Mouse (Mus musculus) limb, embryonic 15.5 days (tissue): ENCODE results near the gene Csnk2b. TPM values are rescaled to one million over a fixed set of nuclear protein-coding genes. Genes with fewer than 3 reads are reported as not detected.
A peak's percentile ranks its signal among the peaks of the same experiment; 100 is the strongest.

Source experiments
- ATAC-seq: fragments of 200-750 bp; cut with Nextera tagmentation; 2 replicates; pipeline ENCODE4 v1.8.0; 2017; ENCODE audit warnings: low read depth, moderate TSS enrichment; ENCODE audit not compliant: insufficient number of reproducible peaks, low FRiP score, low TSS enrichment
- H3K27ac ChIP-seq: fragments of 300-500 bp; sonication (generic); 2 replicates; pipeline ENCODE4 v1.5.1; 2015; ENCODE audit warnings: moderate library complexity, mild to moderate bottlenecking, inconsistent platforms
- H3K27me3 ChIP-seq: fragments of 300-500 bp; sonication (generic); 2 replicates; pipeline ENCODE4 v1.6.1; 2015; ENCODE audit warnings: inconsistent platforms
- H3K36me3 ChIP-seq: fragments of 300-500 bp; sonication (generic); 2 replicates; pipeline ENCODE4 v1.6.1; 2015; ENCODE audit warnings: inconsistent platforms
- H3K4me1 ChIP-seq: fragments of 300-500 bp; sonication (generic); 2 replicates; pipeline ENCODE4 v1.6.1; 2015; ENCODE audit warnings: inconsistent platforms
- H3K4me2 ChIP-seq: fragments of 300-500 bp; sonication (generic); 2 replicates; pipeline ENCODE4 v1.6.1; 2015; ENCODE audit warnings: mild to moderate bottlenecking, inconsistent platforms
- H3K4me3 ChIP-seq: fragments of 300-500 bp; sonication (generic); 2 replicates; pipeline ENCODE4 v1.5.1; 2015; ENCODE audit warnings: mild to moderate bottlenecking, inconsistent platforms
- H3K9ac ChIP-seq: fragments of 300-500 bp; sonication (generic); 2 replicates; pipeline ENCODE4 v1.6.1; 2015; ENCODE audit warnings: inconsistent platforms
- H3K9me3 ChIP-seq: fragments of 300-500 bp; sonication (generic); 2 replicates; pipeline ENCODE4 v1.6.1; 2016; ENCODE audit warnings: inconsistent platforms
- WGBS: fragments of 180-500 bp; shearing (Covaris S2); methylation state at CpG from one replicate; pipeline ENCODE4 v1.1.7; 2015; 5-methylcytosine and 5-hydroxymethylcytosine counted together
- polyA plus RNA-seq: library from polyadenylated mRNA; unstranded; fragments of >200 nt; fragmentation: Nextera tagmentation; extraction: Ambion mirVana; gene quantifications from 2 replicates; pipeline ENCODE4 v1.2.1, GENCODE M21; 2015

The Csnk2b gene
- polyA plus RNA-seq, 1 experiment from 2014 or later, result 293 TPM

DNA sequence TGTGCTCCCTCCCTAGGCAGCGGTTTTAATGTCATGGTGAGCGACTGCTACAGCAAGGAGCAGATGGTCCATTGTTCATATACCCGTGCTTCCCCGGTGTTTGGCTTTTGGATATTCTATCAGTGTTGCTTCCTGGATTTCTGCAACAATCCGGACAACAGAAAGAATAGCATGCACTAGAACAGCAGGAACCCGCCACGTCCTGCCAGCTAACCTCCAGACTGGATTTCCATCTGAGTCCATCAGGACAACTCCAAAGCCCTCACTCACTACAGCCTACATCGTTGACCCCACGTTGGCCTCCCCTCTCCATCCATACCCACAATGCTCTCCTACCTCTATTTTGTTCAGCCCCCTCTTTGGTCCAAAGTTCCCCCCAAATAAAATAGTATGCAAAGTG is 10.1 kb downstream of the Csnk2b start:
- peaks cover 29% of the 10 kb centered on the region for H3K36me3 ChIP-seq
- WGBS, result 81% methylated on average over 9 of the region's 9 CpGs
- ATAC-seq, result no peak
- no peak overlapping the region for H3K4me3 ChIP-seq
- H3K4me1 ChIP-seq, result no peaks in the 10 kb centered on the region
- H3K9ac ChIP-seq, result no peak overlapping the region
- H3K4me2 ChIP-seq, result no peak overlapping the region
- H3K9me3 ChIP-seq, result no peaks in the 10 kb centered on the region
- H3K27me3 ChIP-seq, result no peaks in the 10 kb centered on the region
- H3K27ac ChIP-seq, result no peak overlapping the region

DNA sequence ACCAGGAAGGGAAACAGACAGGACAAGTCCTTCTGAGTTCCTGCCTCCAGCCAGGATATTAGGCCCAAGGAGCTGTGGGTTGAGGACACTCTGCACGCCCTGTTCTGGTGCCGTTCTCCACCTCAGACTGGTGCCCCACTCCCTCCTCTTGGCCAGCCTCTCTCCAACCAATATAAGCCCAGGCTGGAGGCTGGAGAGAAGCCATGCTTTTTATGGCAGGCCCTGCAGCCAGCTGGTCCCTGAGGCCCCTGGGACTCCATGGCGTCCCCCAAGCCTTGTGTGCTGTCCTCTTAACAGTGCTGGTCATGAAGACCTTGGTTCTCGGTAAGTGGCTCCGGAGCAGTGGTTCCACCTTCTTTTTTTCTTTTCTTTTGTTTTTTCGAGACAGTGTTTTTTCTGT is 13.8 kb downstream of the Csnk2b start, which contains the start of gene Ly6g5c:
Gene Ly6g5c (plus strand): TSS at position 183 of the 400 bp plus-strand sequence.
- Histone ChIP-seq H3K4me1 (peaks cover 7% of the 10 kb centered on the region; the same call in 1 of the 2 replicates), H3K36me3 (peaks cover 13% of the 10 kb centered on the region), H3K4me3 (no peak within 1 kb of the TSS), H3K27ac (no peak within 1 kb of the TSS), H3K9ac (no peak within 1 kb of the TSS), H3K9me3 (no peaks in the 10 kb centered on the region), H3K27me3 (no peaks in the 10 kb centered on the region), H3K4me2 (no peak within 1 kb of the TSS)
- WGBS, result 81% methylated on average over 6 of the region's 6 CpGs
- ATAC-seq, result no peak

DNA sequence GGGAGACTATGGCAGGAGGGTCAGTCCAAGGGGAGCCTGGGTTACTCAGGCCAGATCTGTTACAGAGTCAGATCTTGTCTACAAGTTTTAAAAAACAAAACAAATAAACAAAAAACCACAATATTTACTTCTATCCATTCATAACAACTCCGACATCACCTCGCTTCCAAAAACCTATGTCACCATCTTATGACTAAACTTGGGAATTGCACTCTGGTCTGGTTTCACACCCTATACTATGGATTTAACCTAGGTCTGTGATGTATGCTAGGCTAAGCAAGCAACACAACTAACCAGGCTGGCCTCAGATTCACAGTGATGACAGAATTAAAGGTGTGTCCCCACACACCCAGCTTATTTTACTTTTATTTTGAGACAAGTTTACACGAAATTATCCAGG is 15.3 kb downstream of the Csnk2b start:
- H3K9me3 ChIP-seq, result no peaks in the 10 kb centered on the region
- no peak overlapping the region for H3K4me2 ChIP-seq
- WGBS, result 60% methylated on average over 3 of the region's 3 CpGs
- no peak overlapping the region for H3K27ac ChIP-seq
- no peak overlapping the region for H3K4me3 ChIP-seq
- no peak for ATAC-seq
- peaks cover 7% of the 10 kb centered on the region; the same call in 1 of the 2 replicates for H3K4me1 ChIP-seq
- H3K36me3 ChIP-seq, result peaks cover 28% of the 10 kb centered on the region
- H3K27me3 ChIP-seq, result no peaks in the 10 kb centered on the region
- no peak overlapping the region for H3K9ac ChIP-seq

DNA sequence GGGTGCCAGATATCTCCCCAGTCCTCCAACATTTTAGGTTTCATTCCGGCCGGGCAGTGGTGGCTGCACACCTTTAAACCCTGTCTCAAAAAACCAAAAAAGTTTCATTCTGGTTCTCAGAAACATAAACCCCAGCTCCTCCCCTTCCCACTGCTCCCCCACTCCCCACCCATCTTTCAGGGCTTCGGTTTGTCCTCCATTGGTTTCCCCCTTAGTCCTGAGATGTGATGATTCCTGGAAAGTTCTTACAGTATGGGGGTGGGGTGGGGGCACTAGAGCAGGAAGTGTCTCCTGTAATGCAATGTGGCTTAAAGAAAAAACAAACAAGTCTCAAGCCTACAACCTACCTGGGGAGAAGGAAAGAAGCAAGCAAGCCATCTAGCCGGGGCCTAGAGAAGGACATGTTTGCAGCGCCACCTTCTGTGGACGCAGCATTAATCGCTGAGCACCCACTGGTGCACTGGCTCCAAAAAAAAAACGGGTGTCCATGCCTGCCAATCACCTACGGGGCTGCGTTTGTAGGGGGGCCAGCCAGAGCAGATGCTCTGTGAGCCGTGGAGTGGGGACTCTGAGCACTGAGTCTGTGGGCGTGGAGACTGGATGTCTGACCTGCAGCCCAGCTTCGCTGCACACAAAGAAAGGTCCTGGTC is 16.0 kb downstream of the Csnk2b start:
- Histone ChIP-seq H3K4me1 (peaks cover 7% of the 10 kb centered on the region; the same call in 1 of the 2 replicates), H3K27me3 (no peaks in the 10 kb centered on the region), H3K36me3 (peaks cover 35% of the 10 kb centered on the region), H3K4me3 (no peak overlapping the region), H3K9ac (no peak overlapping the region), H3K27ac (no peak overlapping the region; the same call in 1 of the 2 replicates), H3K4me2 (no peak overlapping the region), H3K9me3 (no peaks in the 10 kb centered on the region)
- no peak for ATAC-seq
- 22% methylated on average over 13 of the region's 13 CpGs for WGBS

DNA sequence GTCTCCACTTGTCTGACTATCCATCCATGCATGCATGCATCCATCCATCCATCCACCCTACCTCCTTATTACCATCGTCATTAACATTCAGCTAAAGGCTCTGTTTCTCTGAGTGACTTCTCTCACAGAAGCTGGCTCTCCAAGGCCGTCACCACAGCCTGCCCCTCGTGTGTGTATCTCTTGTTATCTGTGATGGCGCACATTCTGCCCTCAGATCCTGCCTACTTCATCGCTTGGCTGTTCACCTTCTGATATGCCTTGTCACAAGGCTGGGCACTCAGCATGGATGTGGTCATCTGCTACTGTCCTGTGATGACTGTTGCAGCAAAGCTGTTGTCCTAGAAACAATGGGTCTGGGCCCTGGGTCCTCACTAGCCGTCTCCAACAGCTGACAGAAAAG is 17.1 kb downstream of the Csnk2b start:
- 87% methylated on average over 6 of the region's 6 CpGs for WGBS
- Histone ChIP-seq H3K27ac (no peak overlapping the region), H3K4me2 (no peak overlapping the region), H3K9me3 (no peaks in the 10 kb centered on the region), H3K36me3 (peaks cover 46% of the 10 kb centered on the region), H3K4me1 (peaks cover 7% of the 10 kb centered on the region; the same call in 1 of the 2 replicates), H3K9ac (no peak overlapping the region), H3K4me3 (no peak overlapping the region), H3K27me3 (no peaks in the 10 kb centered on the region)
- ATAC-seq, result no peak

DNA sequence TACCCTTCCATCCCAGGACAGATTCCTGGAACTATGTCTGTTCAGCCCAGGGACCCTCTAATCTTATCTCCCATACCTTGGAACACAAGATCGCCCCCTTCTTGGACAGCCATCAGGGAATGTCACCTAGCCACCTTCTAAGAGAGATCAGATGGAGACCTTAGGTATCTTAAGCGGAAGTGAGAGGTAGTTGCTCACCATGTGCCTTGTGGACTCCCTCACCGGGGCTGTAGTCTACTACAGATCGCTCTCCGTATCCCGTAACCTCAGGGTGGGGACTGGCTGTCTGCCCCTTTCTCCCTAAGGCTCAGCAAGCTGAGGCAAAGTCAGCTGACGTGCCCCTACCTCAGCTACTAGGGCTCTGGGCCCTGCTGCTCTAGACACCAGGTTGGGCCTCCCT is 17.8 kb downstream of the Csnk2b start:
- Histone ChIP-seq H3K4me1 (peaks cover 7% of the 10 kb centered on the region; the same call in 1 of the 2 replicates), H3K27me3 (no peaks in the 10 kb centered on the region), H3K27ac (no peak overlapping the region), H3K36me3 (peaks cover 53% of the 10 kb centered on the region), H3K9me3 (no peaks in the 10 kb centered on the region), H3K4me3 (no peak overlapping the region), H3K4me2 (no peak overlapping the region), H3K9ac (no peak overlapping the region)
- ATAC-seq, result no peak
- 87% methylated on average over 7 of the region's 7 CpGs for WGBS

DNA sequence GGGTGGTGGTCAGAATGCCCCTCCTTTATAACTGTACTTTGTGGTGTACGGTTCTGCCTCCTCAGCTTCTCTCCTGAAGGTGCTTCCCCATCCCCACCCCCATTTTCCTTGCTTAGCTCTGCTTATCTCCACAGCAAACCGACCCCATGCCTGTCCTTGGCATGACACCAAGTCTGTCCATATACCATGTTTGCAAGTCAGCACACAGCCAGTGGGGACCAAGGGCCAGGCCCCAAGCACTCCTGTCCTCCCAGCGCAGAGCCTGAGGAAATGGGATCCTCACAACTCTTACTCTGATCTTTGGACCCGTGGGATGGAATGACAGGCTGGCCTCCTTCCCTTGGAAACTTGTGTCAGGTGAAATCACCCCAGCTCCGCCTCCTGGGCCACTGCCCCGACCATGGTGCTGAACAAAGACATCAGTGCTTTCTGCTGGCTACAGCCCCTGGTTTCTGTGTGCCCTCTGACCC is 18.6 kb downstream of the Csnk2b start:
- Histone ChIP-seq H3K27me3 (no peaks in the 10 kb centered on the region), H3K4me3 (no peak overlapping the region), H3K4me1 (peaks cover 7% of the 10 kb centered on the region; the same call in 1 of the 2 replicates), H3K36me3 (peaks cover 61% of the 10 kb centered on the region), H3K4me2 (no peak overlapping the region), H3K9ac (no peak overlapping the region), H3K9me3 (no peaks in the 10 kb centered on the region), H3K27ac (no peak overlapping the region)
- ATAC-seq, result no peak
- WGBS, result 75% methylated on average over 6 of the region's 6 CpGs

DNA sequence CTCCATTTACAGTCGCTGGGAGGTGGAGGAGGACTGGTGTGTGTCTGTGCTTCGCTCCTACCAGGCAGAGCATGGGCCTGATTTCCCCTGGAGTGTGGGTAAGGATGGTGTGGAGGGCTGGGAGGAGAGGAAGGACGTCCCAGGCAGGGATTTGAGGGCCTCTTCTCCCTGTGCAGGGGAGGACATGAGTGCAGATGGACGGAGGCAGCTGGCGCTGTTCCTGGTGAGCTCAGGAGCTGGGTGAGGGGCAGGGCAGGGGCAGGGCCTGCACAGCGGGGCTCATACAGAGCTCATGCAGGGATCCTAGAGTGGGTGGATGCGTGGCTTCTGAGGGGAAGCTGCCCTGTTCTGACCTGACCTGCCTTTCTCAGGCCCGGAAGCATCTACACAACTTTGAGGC is 19.6 kb downstream of the Csnk2b start:
- no peak overlapping the region for H3K4me3 ChIP-seq
- H3K36me3 ChIP-seq, result peaks cover 71% of the 10 kb centered on the region
- WGBS, result 67% methylated on average over 8 of the region's 8 CpGs
- ATAC-seq, result no peak
- no peaks in the 10 kb centered on the region for H3K9me3 ChIP-seq
- H3K4me1 ChIP-seq, result peaks cover 7% of the 10 kb centered on the region; the same call in 1 of the 2 replicates
- H3K9ac ChIP-seq, result no peak overlapping the region
- H3K27ac ChIP-seq, result no peak overlapping the region
- no peaks in the 10 kb centered on the region for H3K27me3 ChIP-seq
- H3K4me2 ChIP-seq, result no peak overlapping the region

DNA sequence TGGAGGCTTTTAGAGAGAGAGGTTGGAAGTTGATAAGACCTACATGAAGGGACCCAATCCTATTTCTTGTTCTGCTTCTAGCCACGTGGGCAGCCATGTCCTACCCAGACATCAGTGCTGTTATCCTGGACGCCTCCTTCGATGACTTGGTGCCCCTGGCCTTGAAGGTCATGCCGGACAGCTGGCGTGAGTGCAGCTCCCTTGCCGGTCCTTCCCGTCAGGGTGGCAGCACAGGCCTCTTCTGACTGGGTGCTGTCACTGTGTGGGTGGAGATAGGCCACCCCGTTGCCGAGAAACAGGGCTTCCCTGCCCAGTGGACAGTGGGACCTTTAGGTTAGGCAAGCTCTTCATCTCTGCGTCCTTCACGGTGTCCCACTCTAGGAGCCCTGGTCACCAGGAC is 20.7 kb downstream of the Csnk2b start:
- ATAC-seq, result no peak
- no peaks in the 10 kb centered on the region for H3K27me3 ChIP-seq
- 84% methylated on average over 11 of the region's 11 CpGs for WGBS
- no peaks in the 10 kb centered on the region for H3K9me3 ChIP-seq
- H3K4me2 ChIP-seq, result no peak overlapping the region
- H3K9ac ChIP-seq, result no peak overlapping the region
- H3K4me3 ChIP-seq, result no peak overlapping the region
- peaks cover 7% of the 10 kb centered on the region; the same call in 1 of the 2 replicates for H3K4me1 ChIP-seq
- no peak overlapping the region for H3K27ac ChIP-seq
- peaks cover 82% of the 10 kb centered on the region for H3K36me3 ChIP-seq

DNA sequence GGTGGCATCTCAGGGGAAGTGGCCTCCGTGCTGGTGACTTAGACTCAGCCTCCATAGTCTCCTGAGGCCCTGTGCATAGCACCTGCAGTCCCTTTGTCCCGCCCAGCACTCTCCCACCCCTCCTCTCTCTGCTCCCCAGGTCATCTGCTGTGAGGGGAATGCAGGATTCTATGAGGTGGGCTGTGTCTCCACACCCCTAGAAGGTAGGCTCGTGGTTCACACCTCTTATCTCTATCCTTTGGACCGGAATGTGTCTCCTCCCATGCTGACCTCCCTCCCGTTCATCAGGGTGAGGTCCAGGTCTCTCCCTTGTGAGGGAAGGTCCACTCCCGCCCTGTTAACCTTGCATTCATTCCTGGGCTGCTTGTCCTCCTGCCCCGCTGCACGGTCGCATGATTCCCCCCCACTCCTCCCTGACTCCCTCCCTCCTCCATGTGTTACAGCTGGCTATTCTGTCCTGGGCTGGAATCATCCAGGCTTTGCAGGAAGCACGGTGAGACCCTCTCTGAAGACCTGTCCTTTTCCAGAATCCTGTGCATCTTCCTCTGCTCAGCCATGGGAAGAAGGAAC is 21.6 kb downstream of the Csnk2b start:
- 77% methylated on average over 10 of the region's 10 CpGs for WGBS

DNA sequence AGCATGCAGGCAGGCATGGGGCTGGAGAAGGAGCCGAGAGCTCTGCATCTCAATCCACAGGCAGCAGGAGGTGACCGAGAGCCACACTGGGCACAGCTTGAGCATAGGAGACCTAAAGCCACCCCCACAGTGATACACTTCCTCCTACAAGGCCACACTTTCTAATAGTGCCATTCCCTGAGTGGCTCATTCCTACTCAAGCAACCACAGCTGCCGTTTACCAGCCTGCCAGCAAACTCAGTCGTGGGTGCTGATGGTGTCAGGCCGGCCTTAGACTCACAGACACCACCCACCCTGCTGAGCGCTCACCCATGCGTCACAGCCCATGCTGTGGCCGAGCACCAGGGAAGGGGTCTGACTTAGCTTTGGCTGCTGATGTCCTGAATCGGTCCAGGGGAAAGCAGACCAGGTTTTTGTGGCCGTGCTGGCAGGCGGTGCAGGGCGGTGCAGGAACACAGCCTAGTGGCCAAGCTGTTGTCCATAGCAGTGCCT is 24.6 kb downstream of the Csnk2b start:
- no peaks in the 10 kb centered on the region for H3K27me3 ChIP-seq
- H3K4me2 ChIP-seq, result no peak overlapping the region
- H3K27ac ChIP-seq, result no peak overlapping the region
- WGBS, result 88% methylated on average over 12 of the region's 12 CpGs
- peaks cover 100% of the 10 kb centered on the region for H3K36me3 ChIP-seq
- no peaks in the 10 kb centered on the region for H3K4me1 ChIP-seq
- ATAC-seq, result no peak
- H3K4me3 ChIP-seq, result no peak overlapping the region
- no peaks in the 10 kb centered on the region for H3K9me3 ChIP-seq
- H3K9ac ChIP-seq, result 0 out of 2 replicates have a peak overlapping the region, but pooled peaks have one; percentile 2

More for the DNA sequence above, 21.6 kb downstream of the Csnk2b start:
- H3K27ac ChIP-seq, result no peak overlapping the region
- no peaks in the 10 kb centered on the region for H3K9me3 ChIP-seq
- no peak for ATAC-seq
- H3K27me3 ChIP-seq, result no peaks in the 10 kb centered on the region
- H3K4me2 ChIP-seq, result no peak overlapping the region
- no peak overlapping the region for H3K4me3 ChIP-seq
- H3K9ac ChIP-seq, result no peak overlapping the region
- H3K4me1 ChIP-seq, result no peaks in the 10 kb centered on the region
- H3K36me3 ChIP-seq, result peaks cover 91% of the 10 kb centered on the region

DNA sequence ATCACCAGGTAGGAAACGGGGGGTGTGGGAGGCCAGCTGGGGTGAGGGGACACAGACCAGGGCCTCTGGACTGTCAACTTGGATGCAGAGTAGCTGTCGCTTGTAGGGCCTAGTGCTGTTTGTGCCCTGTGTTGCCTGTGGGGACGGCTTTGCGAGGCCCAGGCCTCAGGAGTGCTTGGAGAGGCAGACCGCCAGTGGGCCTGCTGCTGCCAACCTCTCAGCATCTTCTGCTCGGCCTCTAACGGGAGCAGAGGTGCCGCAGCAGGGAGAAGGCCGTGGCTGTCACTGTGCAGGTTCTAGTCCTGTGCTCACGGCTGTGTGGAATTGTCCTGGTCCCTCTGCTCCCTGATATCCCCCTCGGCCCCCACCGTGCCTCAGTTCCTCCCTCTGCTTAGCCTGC is 25.3 kb downstream of the Csnk2b start:
- Histone ChIP-seq H3K4me3 (no peak overlapping the region), H3K9me3 (no peaks in the 10 kb centered on the region), H3K4me1 (no peaks in the 10 kb centered on the region), H3K9ac (no peak overlapping the region), H3K27ac (no peak overlapping the region), H3K36me3 (peaks cover 98% of the 10 kb centered on the region), H3K4me2 (no peak overlapping the region), H3K27me3 (no peaks in the 10 kb centered on the region)
- 87% methylated on average over 12 of the region's 12 CpGs for WGBS
- no peak for ATAC-seq
